Mouse (Mus musculus): ENCODE measurements around the gene Nr1i3. TPM values are rescaled to one million over a fixed set of nuclear protein-coding genes. Genes with fewer than 3 reads are reported as not detected.

Nr1i3 gene
- total and polyA plus RNA-seq, 2 experiments from 2014 or later, result 0.11 to 0.19 TPM

- TF ChIP-seq CTCF (IDR thresholded peaks at IDR 0.05), result no peak
- H3K4me1 ChIP-seq (ENCODE audit: insufficient read depth, low read length), result peaks cover 6% of the 10 kb centered on the region
- no peak overlapping the region for H3K9ac ChIP-seq (replicated peaks; ENCODE audit: low read length, poor library complexity, severe bottlenecking)
- DNase-seq (ENCODE audit: low spot score), result no peak
- H3K27ac ChIP-seq (ENCODE audit: low read depth, low read length), result no peak overlapping the region
- no peaks in the 10 kb centered on the region for H3K9me3 ChIP-seq (ENCODE audit: low read length)
- H3K4me2 ChIP-seq (ENCODE audit: low read depth, low read length, poor library complexity, severe bottlenecking), result no peak overlapping the region
- H3K27me3 ChIP-seq (ENCODE audit: insufficient read depth, low read length), result no peaks in the 10 kb centered on the region
- 92% methylated on average over 2 of the region's 2 CpGs for WGBS
- ATAC-seq (ENCODE audit: low FRiP score), result no peak
- H3K4me3 ChIP-seq (ENCODE audit: low read depth, low read length), result no peak overlapping the region
- peaks cover 15% of the 10 kb centered on the region; the same call in 1 of the 2 replicates for H3K36me3 ChIP-seq (ENCODE audit: insufficient read depth, low read length)
Observed at GRCm38 (mm10) chr1:171223796-171224195, 10.0 kb downstream of the Nr1i3 start.

DNA sequence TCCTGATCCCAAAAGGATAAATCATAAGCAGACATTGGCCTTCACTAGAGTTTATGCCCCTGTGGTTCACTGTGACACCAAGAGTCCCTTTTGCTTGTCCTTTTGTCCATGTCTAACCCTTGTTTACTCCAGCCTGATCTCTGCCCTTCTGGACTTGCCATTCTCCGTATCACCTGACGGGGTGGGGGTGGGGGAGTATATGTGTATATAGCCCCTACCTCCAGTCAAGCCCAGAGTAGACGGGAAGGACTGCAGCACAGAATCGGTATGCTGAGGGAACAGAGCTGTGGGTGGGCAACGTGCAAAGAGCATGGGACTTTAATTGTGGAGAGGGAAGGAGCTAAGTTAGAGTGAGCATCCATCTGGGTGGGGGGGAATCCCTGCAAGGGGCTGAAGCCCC, 11.1 kb downstream of the Nr1i3 start, which contains the start of gene Apoa2:
TSS of gene Apoa2 (plus strand) at position 198 of the 400 bp plus-strand sequence.
- no peak for ATAC-seq (ENCODE audit: low FRiP score)
- 84% methylated on average over 5 of the region's 5 CpGs for WGBS
- H3K36me3 ChIP-seq (ENCODE audit: insufficient read depth, low read length), result 0 out of 2 replicates have a peak, but pooled peaks cover 4% of the 10 kb centered on the region
- no peak within 1 kb of the TSS for H3K4me3 ChIP-seq (ENCODE audit: low read depth, low read length)
- DNase-seq (ENCODE audit: low spot score), result no peak
- no peak within 1 kb of the TSS for H3K27ac ChIP-seq (ENCODE audit: low read depth, low read length)
- H3K9ac ChIP-seq (replicated peaks; ENCODE audit: low read length, poor library complexity, severe bottlenecking), result no peak within 1 kb of the TSS
- no peaks in the 10 kb centered on the region for H3K27me3 ChIP-seq (ENCODE audit: insufficient read depth, low read length)
- H3K4me1 ChIP-seq (ENCODE audit: insufficient read depth, low read length), result peaks cover 6% of the 10 kb centered on the region
- TF ChIP-seq CTCF (IDR thresholded peaks at IDR 0.05), result no peak
- H3K9me3 ChIP-seq (ENCODE audit: low read length), result no peaks in the 10 kb centered on the region
- H3K4me2 ChIP-seq (ENCODE audit: low read depth, low read length, poor library complexity, severe bottlenecking), result no peak within 1 kb of the TSS

DNA sequence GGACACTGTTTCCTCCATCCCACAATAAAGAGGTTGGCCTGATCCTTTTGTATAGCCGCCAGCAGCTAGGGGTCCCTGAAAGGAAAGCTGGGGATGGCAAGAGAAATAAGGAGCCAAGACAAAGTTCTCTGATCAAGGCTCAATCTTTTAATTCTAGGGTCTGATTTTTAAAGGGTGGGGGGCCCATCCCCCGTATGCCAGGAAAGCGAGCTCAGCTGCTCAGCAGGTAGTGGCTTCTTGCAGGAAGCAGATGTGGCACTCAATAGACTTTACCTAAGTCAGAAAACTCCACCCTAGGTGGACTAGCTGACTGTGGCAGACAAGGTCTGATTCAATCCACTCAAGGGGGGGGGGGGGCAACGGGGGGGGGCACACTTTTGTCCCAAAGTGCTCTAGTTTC, 13.0 kb downstream of the Nr1i3 start:
- TF ChIP-seq CTCF (IDR thresholded peaks at IDR 0.05), result no peak
- ATAC-seq (ENCODE audit: low FRiP score), result no peak
- Histone ChIP-seq H3K9me3 (ENCODE audit: low read length) (no peaks in the 10 kb centered on the region), H3K4me2 (ENCODE audit: low read depth, low read length, poor library complexity, severe bottlenecking) (no peak overlapping the region), H3K27ac (ENCODE audit: low read depth, low read length) (no peak overlapping the region), H3K27me3 (ENCODE audit: insufficient read depth, low read length) (no peaks in the 10 kb centered on the region), H3K36me3 (ENCODE audit: insufficient read depth, low read length) (no peaks in the 10 kb centered on the region), H3K4me3 (ENCODE audit: low read depth, low read length) (no peak overlapping the region), H3K9ac (replicated peaks; ENCODE audit: low read length, poor library complexity, severe bottlenecking) (no peak overlapping the region), H3K4me1 (ENCODE audit: insufficient read depth, low read length) (no peaks in the 10 kb centered on the region)
- WGBS, result 38% methylated on average over 4 of the region's 4 CpGs
- DNase-seq (ENCODE audit: low spot score), result no peak

DNA sequence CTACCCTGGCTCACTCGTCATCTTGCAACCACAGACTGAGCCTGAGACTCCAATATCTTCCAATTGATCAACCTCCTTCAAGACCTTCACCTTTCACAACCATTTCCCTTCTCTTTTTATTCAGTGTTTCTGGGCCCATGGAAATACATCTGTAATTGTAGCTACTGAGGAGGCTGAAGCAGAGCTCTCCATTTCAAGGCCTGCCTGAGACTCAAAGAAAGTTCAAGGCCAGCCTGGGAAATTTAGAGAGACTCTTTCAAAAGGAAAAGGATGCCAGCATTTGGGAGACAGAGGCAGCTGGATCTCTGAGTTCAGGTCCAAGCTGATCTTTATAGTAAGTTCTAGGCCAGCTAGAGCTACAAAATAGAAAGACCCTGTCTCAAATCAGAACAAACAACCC, 14.1 kb downstream of the Nr1i3 start:
- ATAC-seq (ENCODE audit: low FRiP score) (no peak), DNase-seq (ENCODE audit: low spot score) (no peak)
- no peak overlapping the region for H3K27ac ChIP-seq (ENCODE audit: low read depth, low read length)
- H3K4me3 ChIP-seq (ENCODE audit: low read depth, low read length), result no peak overlapping the region
- no peaks in the 10 kb centered on the region for H3K4me1 ChIP-seq (ENCODE audit: insufficient read depth, low read length)
- no peak for TF ChIP-seq CTCF (IDR thresholded peaks at IDR 0.05)
- WGBS, result 88% methylated on average over 1 of the region's 1 CpGs
- H3K4me2 ChIP-seq (ENCODE audit: low read depth, low read length, poor library complexity, severe bottlenecking), result no peak overlapping the region
- no peaks in the 10 kb centered on the region for H3K9me3 ChIP-seq (ENCODE audit: low read length)
- no peaks in the 10 kb centered on the region for H3K36me3 ChIP-seq (ENCODE audit: insufficient read depth, low read length)
- no peaks in the 10 kb centered on the region for H3K27me3 ChIP-seq (ENCODE audit: insufficient read depth, low read length)
- no peak overlapping the region for H3K9ac ChIP-seq (replicated peaks; ENCODE audit: low read length, poor library complexity, severe bottlenecking)

DNA sequence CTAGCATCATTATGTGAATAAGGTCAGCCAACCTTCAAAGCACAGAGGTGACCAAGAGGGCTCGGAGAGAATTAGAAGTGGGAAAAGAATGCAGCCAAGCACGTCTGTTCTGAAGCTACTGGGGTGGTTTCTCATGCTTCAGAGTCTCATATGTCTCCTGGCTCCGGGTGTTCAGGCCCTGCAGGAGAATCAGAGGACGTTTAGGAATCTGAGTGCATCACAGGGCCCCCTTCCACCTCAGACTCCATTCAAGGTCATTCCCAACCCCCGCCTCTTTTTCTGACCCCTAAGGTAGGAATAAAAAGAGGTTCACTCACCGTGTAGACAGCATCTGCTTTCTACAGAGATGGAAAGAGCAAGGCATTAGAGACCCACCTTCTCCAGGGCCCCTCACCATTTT, 16.0 kb downstream of the Nr1i3 start:
- Histone ChIP-seq H3K9me3 (ENCODE audit: low read length) (no peaks in the 10 kb centered on the region), H3K4me2 (ENCODE audit: low read depth, low read length, poor library complexity, severe bottlenecking) (no peak overlapping the region), H3K27me3 (ENCODE audit: insufficient read depth, low read length) (no peaks in the 10 kb centered on the region), H3K9ac (replicated peaks; ENCODE audit: low read length, poor library complexity, severe bottlenecking) (no peak overlapping the region), H3K4me3 (ENCODE audit: low read depth, low read length) (no peak overlapping the region), H3K36me3 (ENCODE audit: insufficient read depth, low read length) (peaks cover 10% of the 10 kb centered on the region), H3K4me1 (ENCODE audit: insufficient read depth, low read length) (no peaks in the 10 kb centered on the region), H3K27ac (ENCODE audit: low read depth, low read length) (no peak overlapping the region)
- DNase-seq (ENCODE audit: low spot score) (no peak), ATAC-seq (ENCODE audit: low FRiP score) (no peak)
- no peak for TF ChIP-seq CTCF (IDR thresholded peaks at IDR 0.05)
- 23% methylated on average over 6 of the region's 6 CpGs for WGBS

DNA sequence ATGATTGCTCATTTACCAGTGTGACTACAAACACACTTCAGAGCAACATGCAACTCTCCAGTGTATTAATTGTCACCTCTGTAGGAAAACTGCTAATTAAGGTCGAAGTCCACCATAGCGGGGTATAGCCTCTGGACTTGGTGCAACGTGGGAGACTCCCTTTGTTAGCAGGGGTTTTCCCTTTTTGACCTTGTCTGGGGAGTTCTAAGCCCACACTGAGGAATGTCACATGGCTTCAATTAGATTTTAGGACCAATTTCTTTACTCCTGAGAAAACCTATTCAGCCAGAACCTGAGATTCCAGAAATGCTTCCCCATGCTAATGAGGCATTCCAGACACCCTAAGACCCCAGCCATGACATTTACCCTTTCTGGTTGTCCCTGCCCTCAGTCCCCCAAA, 16.4 kb downstream of the Nr1i3 start:
- no peak for ATAC-seq (ENCODE audit: low FRiP score)
- Histone ChIP-seq H3K36me3 (ENCODE audit: insufficient read depth, low read length) (peaks cover 15% of the 10 kb centered on the region), H3K4me3 (ENCODE audit: low read depth, low read length) (no peak overlapping the region), H3K9me3 (ENCODE audit: low read length) (no peaks in the 10 kb centered on the region), H3K27ac (ENCODE audit: low read depth, low read length) (no peak overlapping the region), H3K9ac (replicated peaks; ENCODE audit: low read length, poor library complexity, severe bottlenecking) (no peak overlapping the region), H3K4me1 (ENCODE audit: insufficient read depth, low read length) (no peaks in the 10 kb centered on the region), H3K4me2 (ENCODE audit: low read depth, low read length, poor library complexity, severe bottlenecking) (no peak overlapping the region), H3K27me3 (ENCODE audit: insufficient read depth, low read length) (no peaks in the 10 kb centered on the region)
- TF ChIP-seq CTCF (IDR thresholded peaks at IDR 0.05), result no peak
- no peak for DNase-seq (ENCODE audit: low spot score)
- WGBS, result 55% methylated on average over 3 of the region's 3 CpGs

Data from midbrain, postnatal 0 days (tissue).